Mouse (Mus musculus) forebrain, postnatal 0 days (tissue): ENCODE measurements around the gene 1700003E16Rik. TPM values are rescaled to one million over a fixed set of nuclear protein-coding genes. Genes with fewer than 3 reads are reported as not detected.

ENCODE experiments used
- ATAC-seq: fragments of 200-750 bp; cut with Nextera tagmentation; 2 replicates; pipeline ENCODE4 v1.8.0; 2017; ENCODE audit warnings: mild to moderate bottlenecking, moderate library complexity
- DNase-seq: peaks from one replicate; pipeline ENCODE4 v3.0.0-alpha.2; 2015
- H3K27ac ChIP-seq: fragments of 300-500 bp; sonication (generic); 2 replicates; pipeline ENCODE4 v1.5.1; 2014; ENCODE audit warnings: low read depth, mild to moderate bottlenecking, antibody characterized with exemption, low read length, moderate library complexity, mixed read lengths
- H3K27me3 ChIP-seq: fragments of 300-500 bp; sonication (generic); 2 replicates; pipeline ENCODE4 v1.6.1; 2014; ENCODE audit warnings: mild to moderate bottlenecking, low read length, mixed read lengths; ENCODE audit not compliant: insufficient read depth
- H3K36me3 ChIP-seq: fragments of 300-500 bp; sonication (generic); 2 replicates; pipeline ENCODE4 v1.6.1; 2014; ENCODE audit warnings: mild to moderate bottlenecking, moderate library complexity; ENCODE audit not compliant: insufficient read depth
- H3K4me1 ChIP-seq: fragments of 300-500 bp; sonication (generic); 2 replicates; pipeline ENCODE4 v1.6.1; 2014; ENCODE audit warnings: antibody characterized with exemption; ENCODE audit not compliant: insufficient read depth
- H3K4me2 ChIP-seq: fragments of 300-500 bp; sonication (generic); 2 replicates; pipeline ENCODE4 v1.6.1; 2014; ENCODE audit warnings: low read depth, mild to moderate bottlenecking, moderate library complexity
- H3K4me3 ChIP-seq: fragments of 300-500 bp; sonication (generic); 2 replicates; pipeline ENCODE4 v1.5.1; 2014; ENCODE audit warnings: low read depth, low read length, mixed read lengths
- H3K9ac ChIP-seq: fragments of 300-500 bp; sonication (generic); 2 replicates; pipeline ENCODE4 v1.6.1; 2014; ENCODE audit warnings: mild to moderate bottlenecking
- H3K9me3 ChIP-seq: fragments of 300-500 bp; sonication (generic); 2 replicates; pipeline ENCODE4 v1.6.1; 2016; ENCODE audit warnings: low read length
- CTCF ChIP-seq: sonication (generic); IDR thresholded peaks from 2 replicates; pipeline ENCODE4 v1.5.1; 2016; ENCODE audit warnings: antibody characterized with exemption, control low read depth, low read depth
- WGBS: fragments of 180-500 bp; shearing (Covaris S2); extraction: QIAGEN DNeasy Blood & Tissue Kit; methylation state at CpG from one replicate; pipeline ENCODE4 v1.1.7; 2014; 5-methylcytosine and 5-hydroxymethylcytosine counted together
- polyA plus RNA-seq: library from polyadenylated mRNA; unstranded; fragments of >200 nt; fragmentation: Nextera tagmentation; extraction: Ambion mirVana; gene quantifications from 2 replicates; pipeline ENCODE4 v1.2.1, GENCODE M21; 2015
- total RNA-seq: library from RNA; depleted of rRNA; stranded (reverse); fragments of >200 nt; gene quantifications from 2 replicates; pipeline ENCODE4 v1.2.3, GENCODE M21; 2014

The 1700003E16Rik gene
- total and polyA plus RNA-seq, 2 experiments from 2014 or later = 17.0 to 18.3 TPM

DNA sequence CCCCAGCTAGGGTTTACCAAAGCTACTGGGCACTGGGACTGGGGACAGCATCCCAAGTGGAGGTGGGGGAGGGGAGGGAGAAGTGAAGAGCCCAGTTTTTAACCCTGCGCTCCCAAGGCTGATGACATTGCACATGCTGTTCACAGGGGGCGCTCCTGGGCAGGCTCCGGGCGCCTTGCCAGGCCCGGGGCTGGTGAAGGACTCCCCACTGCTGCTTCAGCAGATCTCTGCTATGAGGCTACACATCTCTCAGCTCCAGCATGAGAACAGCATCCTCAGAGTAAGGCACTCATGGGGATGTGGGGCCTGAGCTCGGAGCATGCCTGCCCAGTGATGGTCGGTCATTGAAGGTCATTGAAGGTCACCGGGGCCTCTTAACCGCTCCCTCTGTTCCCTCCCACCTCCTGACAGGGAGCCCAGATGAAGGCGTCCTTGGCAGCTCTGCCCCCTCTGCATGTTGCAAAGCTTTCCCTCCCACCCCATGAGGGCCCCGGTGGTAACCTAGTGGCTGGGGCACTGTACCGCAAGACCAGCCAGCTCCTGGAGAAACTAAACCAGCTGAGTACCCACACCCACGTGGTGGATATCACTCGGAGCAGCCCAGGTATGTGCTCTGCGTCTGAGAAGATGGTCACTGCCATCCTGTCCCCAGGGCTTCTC, 41.3 kb downstream of the 1700003E16Rik start:
- Histone ChIP-seq H3K4me2 (no peak overlapping the region), H3K27me3 (no peaks in the 10 kb centered on the region), H3K4me3 (no peak overlapping the region), H3K4me1 (no peaks in the 10 kb centered on the region), H3K27ac (no peak overlapping the region), H3K9ac (no peak overlapping the region), H3K36me3 (peaks cover 87% of the 10 kb centered on the region), H3K9me3 (no peaks in the 10 kb centered on the region)
- peak; percentile 59 for TF ChIP-seq CTCF
- DNase-seq (peak; percentile 69), ATAC-seq (peak; percentile 66)
- whole genome bisulfite sequencing = 45% methylated on average over 15 of the region's 15 CpGs

DNA sequence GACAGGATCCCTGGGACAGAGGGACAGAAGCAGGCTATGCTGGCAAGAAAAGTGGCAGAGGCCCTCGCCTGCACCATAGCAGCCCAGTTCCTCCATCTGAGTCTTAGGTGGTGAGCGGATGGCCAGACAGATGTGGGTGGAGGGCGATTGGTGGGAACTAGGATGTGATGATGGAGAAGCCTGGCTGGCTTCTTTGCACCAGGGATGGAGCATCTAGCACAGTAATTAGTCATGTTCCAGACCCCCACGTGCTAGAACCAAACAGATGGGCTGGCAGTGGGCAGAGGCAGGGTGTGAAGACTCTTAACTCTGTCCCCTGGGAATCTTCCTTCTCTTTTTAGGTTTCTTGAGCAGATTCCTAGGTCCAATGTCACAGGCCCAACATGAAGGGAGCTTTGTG, 47.1 kb downstream of the 1700003E16Rik start:
- Histone ChIP-seq H3K27me3 (no peaks in the 10 kb centered on the region), H3K9ac (no peak overlapping the region), H3K9me3 (no peaks in the 10 kb centered on the region), H3K4me2 (no peak overlapping the region), H3K4me1 (no peaks in the 10 kb centered on the region), H3K36me3 (peaks cover 29% of the 10 kb centered on the region), H3K4me3 (no peak overlapping the region), H3K27ac (no peak overlapping the region)
- ATAC-seq (no peak), DNase-seq (no peak)
- 86% methylated on average over 4 of the region's 4 CpGs for WGBS
- no peak for TF ChIP-seq CTCF

DNA sequence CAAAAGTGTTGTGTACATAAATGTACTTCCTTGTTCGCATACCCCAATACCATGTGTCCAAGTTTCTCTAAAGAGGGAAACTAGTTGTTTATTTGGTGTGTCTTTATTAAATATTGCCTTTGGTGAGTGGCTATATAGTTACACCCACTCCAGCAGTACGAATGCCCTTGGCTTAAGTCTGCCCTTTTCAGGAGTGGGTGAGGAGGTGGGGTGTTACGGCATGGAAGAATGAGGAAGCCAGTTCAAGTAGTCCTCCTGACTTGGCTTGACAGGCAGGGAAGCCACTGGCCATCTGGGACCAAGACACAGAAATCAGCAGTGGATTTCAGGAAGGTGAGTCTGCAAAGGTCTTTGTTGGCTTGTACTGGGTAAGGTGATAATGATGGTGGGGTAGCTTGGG, 49.6 kb downstream of the 1700003E16Rik start:
- Histone ChIP-seq H3K4me2 (no peak overlapping the region), H3K27ac (no peak overlapping the region), H3K4me1 (no peaks in the 10 kb centered on the region), H3K9me3 (no peaks in the 10 kb centered on the region), H3K27me3 (no peaks in the 10 kb centered on the region), H3K36me3 (peaks cover 6% of the 10 kb centered on the region; the same call in 1 of the 2 replicates), H3K4me3 (no peak overlapping the region), H3K9ac (no peak overlapping the region)
- 90% methylated on average over 3 of the region's 3 CpGs for WGBS
- no peak for TF ChIP-seq CTCF
- no peak for DNase-seq
- no peak for ATAC-seq

GRCm38 (mm10) chr6:83206321-83206720, 50.1 kb downstream of the 1700003E16Rik start:
- Histone ChIP-seq H3K9ac (no peak overlapping the region), H3K4me3 (no peak overlapping the region), H3K9me3 (no peaks in the 10 kb centered on the region), H3K27ac (no peak overlapping the region), H3K27me3 (no peaks in the 10 kb centered on the region), H3K4me2 (no peak overlapping the region), H3K36me3 (peaks cover 2% of the 10 kb centered on the region; the same call in 1 of the 2 replicates), H3K4me1 (no peaks in the 10 kb centered on the region)
- WGBS = 76% methylated on average over 11 of the region's 11 CpGs
- no peak for TF ChIP-seq CTCF
- DNase-seq = no peak
- no peak for ATAC-seq

DNA sequence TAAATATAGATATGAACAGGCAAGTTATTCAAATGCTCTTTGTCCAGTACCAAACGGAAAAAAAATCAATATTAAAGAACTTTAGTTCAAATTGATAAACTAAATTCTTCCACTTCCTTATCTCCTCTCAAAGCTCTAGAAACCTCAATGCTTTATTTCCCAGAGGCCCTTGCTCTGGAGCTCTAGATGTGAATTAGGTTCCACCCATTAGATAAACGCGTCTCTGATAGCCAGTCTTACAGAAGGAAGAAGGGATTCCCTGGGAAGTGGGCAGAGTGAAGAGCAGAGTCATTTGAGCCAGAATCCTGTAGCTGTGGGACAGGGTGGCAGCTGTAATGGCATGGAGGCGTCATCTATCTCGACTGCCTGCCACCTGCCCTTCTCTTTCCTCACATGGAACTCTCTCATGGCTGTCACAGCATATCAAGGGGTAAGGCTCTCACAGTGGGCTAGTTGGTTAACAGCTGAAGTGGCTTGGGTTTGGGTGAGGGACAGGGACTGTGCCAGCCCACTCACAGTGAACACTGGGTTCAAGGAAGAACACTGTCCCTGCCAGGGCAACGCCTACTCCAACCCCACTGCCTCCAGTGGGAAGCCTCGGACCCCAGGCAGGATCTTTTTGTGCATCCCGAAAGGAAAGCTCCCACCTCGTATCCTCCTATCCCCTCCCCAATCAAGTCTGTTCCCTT, 51.3 kb downstream of the 1700003E16Rik start:
- DNase-seq (no peak), ATAC-seq (no peak)
- Histone ChIP-seq H3K9ac (no peak overlapping the region), H3K9me3 (no peaks in the 10 kb centered on the region), H3K27me3 (no peaks in the 10 kb centered on the region), H3K36me3 (no peaks in the 10 kb centered on the region), H3K27ac (no peak overlapping the region), H3K4me1 (no peaks in the 10 kb centered on the region), H3K4me2 (no peak overlapping the region), H3K4me3 (no peak overlapping the region)
- 71% methylated on average over 9 of the region's 9 CpGs for WGBS
- TF ChIP-seq CTCF = no peak

DNA sequence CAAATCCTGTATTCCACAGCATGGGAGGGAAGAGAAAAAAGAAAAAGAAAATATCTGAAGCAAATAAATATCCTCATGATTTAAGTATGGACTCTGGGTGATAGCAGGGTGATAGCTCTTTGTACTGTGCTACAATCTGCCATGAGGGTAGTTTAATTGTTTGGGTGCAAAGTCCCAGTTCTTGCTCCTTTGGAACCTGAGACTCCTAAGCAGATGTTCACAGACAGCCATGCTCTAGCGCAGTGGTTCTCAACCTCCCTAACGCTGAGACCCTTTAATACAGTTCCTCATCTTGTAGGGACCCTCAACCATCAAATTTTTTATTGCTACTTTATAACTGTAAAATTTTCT, 51.8 kb downstream of the 1700003E16Rik start:
- H3K9me3 ChIP-seq = no peaks in the 10 kb centered on the region
- H3K9ac ChIP-seq = no peak overlapping the region
- H3K36me3 ChIP-seq = no peaks in the 10 kb centered on the region
- no peaks in the 10 kb centered on the region for H3K4me1 ChIP-seq
- 91% methylated on average over 2 of the region's 2 CpGs for WGBS
- DNase-seq (no peak), ATAC-seq (no peak)
- no peak overlapping the region for H3K4me2 ChIP-seq
- TF ChIP-seq CTCF = no peak
- H3K27me3 ChIP-seq = no peaks in the 10 kb centered on the region
- no peak overlapping the region for H3K27ac ChIP-seq
- no peak overlapping the region for H3K4me3 ChIP-seq

- Histone ChIP-seq H3K9me3 (no peaks in the 10 kb centered on the region), H3K4me2 (no peak overlapping the region), H3K27ac (no peak overlapping the region), H3K4me1 (no peaks in the 10 kb centered on the region), H3K9ac (no peak overlapping the region), H3K36me3 (no peaks in the 10 kb centered on the region), H3K4me3 (no peak overlapping the region), H3K27me3 (no peaks in the 10 kb centered on the region)
- DNase-seq (no peak), ATAC-seq (no peak)
- WGBS = 22% methylated on average over 2 of the region's 2 CpGs
- no peak for TF ChIP-seq CTCF
Observed at GRCm38 (mm10) chr6:83210495-83210894, 54.3 kb downstream of the 1700003E16Rik start.
